Mouse (Mus musculus) layer of hippocampus, adult 2 months (tissue): ENCODE results near the gene Sdk1. TPM values are rescaled to one million over a fixed set of nuclear protein-coding genes. Genes with fewer than 3 reads are reported as not detected.

Source experiments
- DNase-seq, 2 experiments: peaks; one replicate each; pipeline ENCODE4 v3.0.0; 2022; ENCODE audit warnings: low spot score in 2 of 2
- H3K27ac ChIP-seq: fragments of 200-600 bp; 2 replicates; pipeline ENCODE4 v1.8.1; 2022
- H3K4me3 ChIP-seq: fragments of 200-600 bp; 2 replicates; pipeline ENCODE4 v1.8.1; 2022; ENCODE audit warnings: mild to moderate bottlenecking
- CTCF ChIP-seq: fragments of 200-600 bp; conservative IDR thresholded peaks from 2 replicates; pipeline ENCODE4 v1.8.1; 2022; ENCODE audit warnings: antibody characterized with exemption, mild to moderate bottlenecking, moderate library complexity
- total RNA-seq, 2 experiments: library from RNA; stranded (reverse); gene quantifications; 2 replicates each; pipeline ENCODE4 v1.2.3; 2021

The Sdk1 gene
- total RNA-seq, 2 experiments from 2014 or later: 6.3 to 8.9 TPM

GRCm38 (mm10) chr5:141873751-141874150, 632.5 kb downstream of the Sdk1 start:
- peak; percentile 43 for TF ChIP-seq CTCF
- no peak overlapping the region for H3K4me3 ChIP-seq
- H3K27ac ChIP-seq: no peak overlapping the region
- no peak for DNase-seq

- TF ChIP-seq CTCF: no peak
- Histone ChIP-seq H3K4me3 (no peak overlapping the region), H3K27ac (no peak overlapping the region)
- DNase-seq: no peak
Observed at GRCm38 (mm10) chr5:141880661-141881060, 639.4 kb downstream of the Sdk1 start.

GRCm38 (mm10) chr5:141884111-141884647, 642.9 kb downstream of the Sdk1 start:
- Histone ChIP-seq H3K27ac (no peak overlapping the region), H3K4me3 (no peak overlapping the region)
- no peak for DNase-seq
- no peak for TF ChIP-seq CTCF

- DNase-seq: peak; percentile 15 to 34
- H3K27ac ChIP-seq: peak overlapping the region; percentile 44; the same call in 1 of the 2 replicates
- H3K4me3 ChIP-seq: no peak overlapping the region
- TF ChIP-seq CTCF: no peak
Observed at GRCm38 (mm10) chr5:141886006-141886405, 644.7 kb downstream of the Sdk1 start.

- no peak for TF ChIP-seq CTCF
- no peak overlapping the region for H3K4me3 ChIP-seq
- DNase-seq: no peak
- H3K27ac ChIP-seq: no peak overlapping the region
Observed at GRCm38 (mm10) chr5:141889766-141890165, 648.5 kb downstream of the Sdk1 start.

GRCm38 (mm10) chr5:141896402-141896801, 655.1 kb downstream of the Sdk1 start:
- no peak overlapping the region for H3K27ac ChIP-seq
- TF ChIP-seq CTCF: no peak
- no peak for DNase-seq
- no peak overlapping the region for H3K4me3 ChIP-seq

GRCm38 (mm10) chr5:141897481-141897880, 656.2 kb downstream of the Sdk1 start:
- Histone ChIP-seq H3K4me3 (no peak overlapping the region), H3K27ac (no peak overlapping the region)
- TF ChIP-seq CTCF: no peak
- no peak for DNase-seq

- H3K27ac ChIP-seq: no peak overlapping the region
- DNase-seq: no peak
- no peak overlapping the region for H3K4me3 ChIP-seq
- TF ChIP-seq CTCF: no peak
Observed at GRCm38 (mm10) chr5:141899751-141900150, 658.5 kb downstream of the Sdk1 start.

- Histone ChIP-seq H3K27ac (no peak overlapping the region), H3K4me3 (no peak overlapping the region)
- DNase-seq: no peak
- TF ChIP-seq CTCF: no peak
Observed at GRCm38 (mm10) chr5:141902544-141903250, 661.4 kb downstream of the Sdk1 start.

- Histone ChIP-seq H3K4me3 (no peak overlapping the region), H3K27ac (no peak overlapping the region)
- no peak for DNase-seq
- no peak for TF ChIP-seq CTCF
Observed at GRCm38 (mm10) chr5:141910444-141910843, 669.2 kb downstream of the Sdk1 start.

- no peak overlapping the region for H3K27ac ChIP-seq
- TF ChIP-seq CTCF: peak; percentile 49
- DNase-seq: no peak
- H3K4me3 ChIP-seq: no peak overlapping the region
Observed at GRCm38 (mm10) chr5:141910886-141911285, 669.6 kb downstream of the Sdk1 start.

- Histone ChIP-seq H3K27ac (no peak overlapping the region), H3K4me3 (no peak overlapping the region)
- TF ChIP-seq CTCF: no peak
- no peak for DNase-seq
Observed at GRCm38 (mm10) chr5:141912881-141913280, 671.6 kb downstream of the Sdk1 start.

- TF ChIP-seq CTCF: no peak
- Histone ChIP-seq H3K4me3 (no peak overlapping the region), H3K27ac (no peak overlapping the region)
- no peak for DNase-seq
Observed at GRCm38 (mm10) chr5:141916954-141917353, 675.7 kb downstream of the Sdk1 start.

- H3K27ac ChIP-seq: no peak overlapping the region
- no peak overlapping the region for H3K4me3 ChIP-seq
- no peak for TF ChIP-seq CTCF
- DNase-seq: no peak
Observed at GRCm38 (mm10) chr5:141939000-141939399, 697.7 kb downstream of the Sdk1 start.
